Mouse (Mus musculus): ENCODE data around the gene Tas2r126.
"Not testable (repeated sequence)": the region's sequence is repeated elsewhere in the genome, so short reads cannot be mapped to it uniquely, and the experiment has no call there.

Tas2r126 gene

DNA sequence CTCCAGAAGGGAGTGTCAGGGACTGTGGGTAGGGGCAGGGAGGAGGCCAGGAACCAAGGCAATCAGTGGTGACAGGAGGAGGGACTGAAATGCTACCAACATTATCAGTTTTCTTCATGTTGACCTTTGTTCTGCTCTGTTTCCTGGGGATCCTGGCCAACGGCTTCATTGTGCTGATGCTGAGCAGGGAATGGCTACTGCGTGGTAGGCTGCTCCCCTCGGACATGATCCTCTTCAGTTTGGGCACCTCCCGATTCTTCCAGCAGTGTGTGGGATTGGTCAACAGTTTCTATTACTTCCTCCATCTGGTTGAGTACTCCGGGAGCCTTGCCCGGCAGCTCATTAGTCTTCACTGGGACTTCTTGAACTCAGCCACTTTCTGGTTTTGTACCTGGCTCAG lies at the start of gene Tas2r126:
Gene Tas2r126, plus strand, starts transcription at position 90 of the 400 bp plus-strand sequence.
- no peak for DNase-seq (ENCODE audit: low spot score)

GRCm38 (mm10) chr6:42385635-42386034 lies 48.7 kb upstream of the Tas2r126 start:
- no peak for DNase-seq (ENCODE audit: low spot score)

DNA sequence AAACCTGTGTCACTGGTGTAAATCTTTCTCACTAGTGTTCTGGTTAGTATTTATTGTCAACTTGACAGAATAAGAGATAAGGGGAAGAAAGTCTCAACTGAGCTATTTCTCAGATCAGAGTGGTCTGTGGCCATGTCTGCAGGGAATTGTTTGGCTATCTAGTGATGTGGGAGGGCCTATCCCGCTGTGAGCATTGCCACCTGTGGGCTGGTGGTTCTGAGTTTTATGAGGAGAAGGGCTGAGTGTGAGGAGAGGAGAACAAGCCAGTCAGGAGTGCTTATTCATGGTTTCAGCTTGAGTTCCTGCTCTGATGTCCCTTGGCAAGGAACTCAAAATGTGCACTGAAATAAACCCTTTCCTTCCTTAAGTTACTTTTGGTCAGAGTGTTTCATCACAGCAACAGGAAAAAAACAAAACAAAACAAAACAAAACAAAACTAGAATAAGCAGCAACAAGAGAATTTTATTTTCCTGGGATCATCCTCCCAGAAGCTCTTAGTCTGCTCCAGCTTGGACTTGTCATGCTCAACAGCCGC lies 42.5 kb upstream of the Tas2r126 start:
- no peak for DNase-seq (ENCODE audit: low spot score)

GRCm38 (mm10) chr6:42395960-42396809 lies 38.1 kb upstream of the Tas2r126 start:
- peak; percentile 55 for DNase-seq (ENCODE audit: low spot score)

DNA sequence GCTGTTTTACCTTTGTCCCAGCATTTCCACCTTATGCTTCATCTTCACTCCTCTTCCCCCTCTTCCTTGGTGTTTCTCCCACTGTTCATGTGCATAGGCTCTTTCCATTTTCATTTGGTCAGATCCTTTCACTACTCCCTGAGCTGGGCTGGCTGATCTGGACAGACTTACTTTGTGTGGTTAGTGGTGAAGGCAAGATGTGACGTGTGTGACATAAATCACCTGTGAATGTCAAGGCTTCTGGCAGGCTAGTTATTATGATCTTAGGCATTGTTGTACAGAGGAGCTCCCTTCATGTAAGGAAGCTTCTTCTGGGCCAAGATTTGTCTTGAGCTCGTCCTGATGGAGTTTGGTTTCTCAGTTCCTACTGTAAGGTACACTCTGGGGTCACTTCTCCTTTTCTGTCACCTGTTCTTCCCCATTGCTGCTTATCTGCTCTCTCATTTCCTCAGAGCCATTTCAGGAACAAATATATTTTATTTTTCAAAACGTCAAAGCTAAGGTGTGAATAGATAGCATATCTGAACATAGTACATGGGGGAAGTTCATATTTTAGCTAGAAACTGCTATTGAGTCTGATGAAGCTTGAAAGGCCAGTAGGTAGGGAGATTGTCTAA lies 37.2 kb upstream of the Tas2r126 start:
- DNase-seq (ENCODE audit: low spot score) = no peak

DNA sequence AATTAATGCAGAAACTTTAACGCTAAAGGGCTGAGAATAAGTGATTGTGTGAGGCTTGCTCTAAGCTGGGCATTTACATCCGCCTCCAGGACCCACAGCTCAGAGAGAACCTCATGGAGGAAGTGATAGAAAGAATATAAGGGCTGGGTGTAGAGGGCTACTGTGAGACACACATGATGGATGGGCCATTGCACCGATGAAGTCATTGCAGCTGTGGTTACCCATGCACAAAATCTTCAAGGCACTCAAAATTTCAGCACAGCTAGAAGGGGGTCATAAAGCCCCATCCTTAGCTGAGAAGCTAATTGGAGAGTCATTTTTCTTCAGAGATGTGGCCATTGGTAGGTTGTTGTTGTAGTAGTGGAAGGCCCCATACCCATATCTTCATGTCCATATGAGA lies 36.0 kb upstream of the Tas2r126 start:
- DNase-seq (ENCODE audit: low spot score) = no peak

- DNase-seq (ENCODE audit: low spot score) = no peak
Observed at GRCm38 (mm10) chr6:42398998-42399397, 35.3 kb upstream of the Tas2r126 start.

DNA sequence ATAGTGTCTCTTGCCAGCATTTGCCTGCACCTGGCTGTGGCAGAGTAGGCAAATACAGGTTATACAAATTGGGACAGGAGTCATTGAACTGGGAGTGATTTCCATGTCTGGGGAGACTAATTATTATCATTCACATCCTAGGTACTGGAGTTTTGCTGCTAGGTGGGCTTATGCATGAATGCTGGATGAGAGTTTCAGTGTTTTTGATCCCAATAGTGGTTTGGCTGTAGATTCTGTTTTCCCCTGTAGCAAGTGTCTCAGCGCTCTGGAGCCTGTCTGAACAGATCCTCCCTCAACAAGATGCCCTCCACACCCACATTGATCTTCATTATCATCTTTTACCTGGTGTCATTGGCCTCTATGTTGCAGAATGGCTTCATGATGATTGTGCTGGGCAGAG lies 34.4 kb upstream of the Tas2r126 start, which contains the start of gene Tas2r143:
Gene Tas2r143, plus strand, starts transcription at position 301 of the 400 bp plus-strand sequence.
- DNase-seq (ENCODE audit: low spot score) = no peak

DNA sequence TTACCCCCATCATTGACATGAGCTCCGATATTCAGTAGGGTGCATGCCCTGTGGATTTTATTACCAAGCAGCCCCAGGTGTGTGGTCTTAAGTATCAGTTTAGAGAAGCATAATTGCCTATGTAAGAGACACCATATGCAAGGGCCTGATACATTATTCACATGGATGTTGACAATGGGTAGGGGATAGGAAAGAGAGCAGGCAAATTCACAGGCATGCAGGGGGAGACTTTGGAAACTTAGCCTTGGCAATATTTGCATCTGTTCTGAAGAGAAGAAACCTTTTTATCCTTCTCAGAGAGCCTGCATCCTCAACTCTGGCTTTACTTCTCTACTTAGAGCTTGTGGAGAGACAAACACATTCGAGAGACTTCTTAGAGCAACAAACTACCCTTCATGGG lies 29.2 kb upstream of the Tas2r126 start, which contains the start of gene Tas2r135:
Gene Tas2r135, plus strand, starts transcription at position 301 of the 400 bp plus-strand sequence.
- DNase-seq (ENCODE audit: low spot score) = no peak

DNA sequence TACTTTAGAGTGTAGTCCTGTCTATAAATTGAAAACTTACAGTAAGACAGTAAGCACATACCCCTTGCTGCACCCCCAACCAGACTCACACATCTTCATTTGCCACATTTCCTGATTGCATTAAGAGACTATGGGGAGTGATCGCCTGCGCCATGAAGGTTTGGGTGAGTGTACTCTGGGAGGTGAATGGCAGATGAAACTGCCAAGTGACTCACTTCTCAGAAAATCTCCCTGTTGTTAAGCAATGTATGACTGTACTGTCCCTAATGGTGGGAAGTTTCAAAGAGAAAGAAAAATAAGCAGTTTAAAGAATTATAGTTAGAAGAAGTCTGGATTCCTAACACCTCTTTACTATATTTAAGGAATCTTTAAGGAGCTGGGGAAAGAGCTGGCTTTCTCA lies 14.9 kb upstream of the Tas2r126 start:
- no peak for DNase-seq (ENCODE audit: low spot score)

- DNase-seq (ENCODE audit: low spot score) = no peak
Observed at GRCm38 (mm10) chr6:42421439-42421838, 12.9 kb upstream of the Tas2r126 start.

DNA sequence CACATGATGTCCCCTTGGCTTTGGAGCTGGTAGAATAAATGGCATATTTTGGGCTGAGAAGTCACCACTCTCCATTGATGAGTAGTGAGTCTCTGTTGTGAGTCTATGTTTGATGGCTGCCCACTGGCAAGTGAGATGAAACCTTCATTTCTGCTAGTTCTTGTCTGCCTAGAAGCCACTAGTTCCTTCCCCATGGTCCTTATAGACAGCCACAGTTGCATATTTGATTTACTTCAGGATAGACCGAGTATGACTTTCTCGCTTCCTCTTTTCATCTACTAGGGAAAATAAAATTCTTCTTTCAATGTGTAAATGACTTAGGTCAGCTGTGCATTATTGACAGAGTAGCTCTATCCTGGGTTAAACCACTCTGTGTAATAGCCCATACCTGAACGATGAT lies 9.9 kb upstream of the Tas2r126 start:
- DNase-seq (ENCODE audit: low spot score) = no peak

DNA sequence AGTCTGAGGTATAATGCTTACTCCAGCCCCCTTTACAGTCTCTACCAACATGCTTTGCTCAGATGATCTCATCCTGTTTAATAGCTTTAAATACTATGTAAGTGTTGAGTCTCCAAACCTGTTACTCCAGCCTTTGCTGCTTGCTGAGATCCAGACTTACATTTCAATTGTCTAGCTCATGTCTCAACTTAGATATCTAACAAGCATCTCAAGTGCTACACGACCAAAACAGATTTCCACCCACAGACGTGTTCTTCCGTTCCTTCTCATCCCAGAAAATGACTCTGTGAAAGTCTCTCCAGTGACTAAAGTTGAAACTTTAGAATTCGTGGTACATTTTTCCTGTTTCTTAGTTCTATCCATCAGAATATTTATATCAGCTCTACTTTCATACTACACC lies 8.0 kb upstream of the Tas2r126 start:
- no peak for DNase-seq (ENCODE audit: low spot score)

- DNase-seq (ENCODE audit: low spot score) = no peak
Observed at GRCm38 (mm10) chr6:42433554-42433953, 781 bp upstream of the Tas2r126 start.

- no peak for DNase-seq (ENCODE audit: low spot score)
Observed at GRCm38 (mm10) chr6:42435490-42435889, 1.2 kb downstream of the Tas2r126 start.

GRCm38 (mm10) chr6:42441395-42441794 lies 7.1 kb downstream of the Tas2r126 start:
- DNase-seq (ENCODE audit: low spot score) = no peak

DNA sequence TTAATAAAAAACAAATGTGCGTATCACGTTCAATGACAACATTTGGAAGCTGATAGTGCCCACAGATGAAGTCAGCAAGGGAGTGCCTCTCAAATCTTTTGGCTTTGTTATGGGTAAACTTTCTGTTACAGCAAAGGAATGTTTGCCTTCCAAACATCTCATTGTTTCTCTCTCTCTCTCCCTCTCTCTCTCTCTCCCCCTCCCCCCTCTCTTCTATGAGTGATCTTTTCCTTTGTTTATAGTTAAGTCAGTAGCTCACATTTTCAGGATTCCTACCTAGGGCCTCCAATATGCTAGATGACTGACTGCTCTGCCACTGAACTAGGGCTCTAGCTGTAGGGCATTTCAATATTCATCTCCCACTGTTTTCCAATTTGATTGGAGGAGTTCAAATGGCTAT lies 10.2 kb downstream of the Tas2r126 start:
- no peak for DNase-seq (ENCODE audit: low spot score)

DNA sequence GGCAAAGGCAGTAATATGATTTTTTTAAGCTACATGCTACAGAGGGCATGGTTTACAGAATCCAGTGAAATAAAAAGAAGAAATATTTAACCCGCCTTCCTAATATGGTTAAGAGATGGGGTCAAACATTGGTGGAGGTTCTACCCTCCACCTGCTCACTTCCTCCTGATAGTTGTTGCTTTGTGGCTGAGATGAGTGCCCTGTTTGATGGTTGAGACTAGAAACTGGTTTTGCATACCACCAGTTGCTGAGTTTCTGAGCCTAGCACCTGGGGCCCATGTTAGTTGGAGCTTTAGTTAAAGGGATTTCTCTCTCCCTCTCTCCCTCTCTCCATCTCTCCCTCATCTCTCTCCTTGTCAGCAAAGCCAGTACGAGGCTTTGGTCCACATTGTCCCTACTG lies 13.0 kb downstream of the Tas2r126 start:
- no peak for DNase-seq (ENCODE audit: low spot score)

DNA sequence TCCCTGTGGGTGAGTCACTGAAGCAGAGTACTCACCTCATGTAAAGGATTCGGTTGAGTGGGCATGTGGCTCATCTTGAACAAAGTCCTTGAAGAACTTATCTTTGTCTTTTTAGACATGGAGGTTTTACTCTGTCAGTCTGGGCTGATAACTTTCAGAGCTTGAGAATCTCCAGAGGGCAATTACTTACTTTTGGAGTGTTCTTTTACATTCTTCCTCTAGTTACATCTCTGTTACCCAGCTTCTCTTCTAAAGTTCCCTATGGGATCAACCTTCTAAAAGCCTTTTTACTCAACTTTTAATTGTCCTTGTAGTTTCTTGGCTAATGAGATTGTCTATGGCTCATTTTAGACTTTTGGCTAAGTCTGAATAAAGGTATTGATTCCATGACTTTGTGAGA lies 30.8 kb downstream of the Tas2r126 start, which contains the start of gene Olfr458:
Gene Olfr458, minus strand, starts transcription at position 101 of the 400 bp plus-strand sequence.
- no peak for DNase-seq (ENCODE audit: low spot score)

DNA sequence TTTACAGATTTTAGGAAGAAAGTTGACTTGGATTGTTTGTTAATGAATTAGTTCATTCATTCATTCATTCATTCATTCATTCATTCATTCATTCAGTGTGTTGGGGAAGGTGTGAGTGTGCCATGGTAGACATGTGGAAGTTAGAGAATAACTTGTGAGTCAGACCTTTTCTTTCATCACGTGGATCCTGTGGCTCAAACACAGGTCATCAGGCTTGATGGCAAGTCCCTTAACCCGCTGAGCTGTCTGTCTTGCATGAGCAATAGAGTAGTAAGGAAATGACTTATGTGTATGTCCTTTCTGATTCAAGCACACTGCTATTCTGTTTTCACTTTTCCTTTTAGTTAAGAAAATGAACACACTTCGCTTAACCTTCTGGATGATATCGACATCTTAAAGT lies 36.2 kb downstream of the Tas2r126 start:
- no peak for DNase-seq (ENCODE audit: low spot score)

- DNase-seq (ENCODE audit: low spot score) = not testable (repeated sequence)
Observed at GRCm38 (mm10) chr6:42471298-42471697, 37.0 kb downstream of the Tas2r126 start.

- no peak for DNase-seq (ENCODE audit: low spot score)
Observed at GRCm38 (mm10) chr6:42476235-42476634, 41.9 kb downstream of the Tas2r126 start, which contains the start of gene Olfr457. Gene Olfr457 (minus strand): TSS chr6:42476335.

DNA sequence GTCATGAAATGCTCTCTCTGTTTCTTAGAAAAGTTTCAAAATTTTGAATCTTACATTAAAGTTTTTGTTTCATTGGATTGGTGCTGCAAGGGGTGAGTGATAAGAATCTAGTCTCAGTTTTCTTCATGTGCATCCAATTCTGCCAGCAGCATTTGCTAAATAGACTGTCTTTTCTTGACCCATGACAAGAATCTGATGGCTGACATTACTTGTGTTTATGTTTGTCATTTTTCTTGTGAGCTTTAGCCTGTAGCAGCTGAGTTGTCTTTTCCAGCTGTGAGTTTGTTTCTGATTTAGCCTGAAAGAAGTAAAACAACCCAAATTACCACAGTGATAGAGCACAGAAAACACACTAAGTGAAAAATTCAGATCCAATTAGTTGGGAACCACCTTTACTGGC lies 50.3 kb downstream of the Tas2r126 start:
- no peak for DNase-seq (ENCODE audit: low spot score)
